8 mouse cellular contexts compared by ENCODE assay signal in the genomic region with DNA sequence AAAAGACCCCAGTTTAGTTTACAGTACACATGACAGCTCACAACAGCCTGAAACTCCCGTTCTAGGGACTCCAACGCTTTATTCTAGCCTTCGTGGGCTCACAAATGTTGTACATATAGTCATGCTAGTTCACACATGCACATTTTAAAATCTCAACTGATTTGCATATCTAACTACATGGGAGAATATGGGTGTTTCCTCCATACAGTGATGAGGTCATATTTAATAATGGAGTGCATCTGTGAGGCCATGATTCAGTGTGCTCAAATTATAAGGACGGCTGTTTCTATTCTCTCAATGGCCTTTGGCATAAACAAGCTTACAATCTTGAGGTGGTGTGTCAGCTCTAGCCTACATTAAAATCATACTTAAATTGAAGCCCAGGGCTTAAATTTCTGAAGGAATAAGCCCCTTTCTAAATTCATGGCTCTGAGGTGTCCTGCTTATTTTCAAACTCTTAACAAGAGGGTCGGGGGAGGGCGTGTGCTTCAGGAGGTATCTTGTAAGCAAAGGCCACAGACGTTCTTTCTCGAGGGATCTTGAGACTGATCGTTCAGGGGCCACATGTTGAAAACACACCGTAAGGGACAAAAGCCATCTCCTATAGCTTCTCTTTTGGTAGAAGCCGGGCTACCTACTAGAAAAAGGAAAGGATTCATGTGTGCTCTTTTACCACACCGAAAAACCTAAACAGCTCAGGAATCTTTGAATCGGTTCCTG. TPM values are rescaled to one million over a fixed set of nuclear protein-coding genes. Genes with fewer than 3 reads are reported as not detected.
A peak's percentile ranks its signal among the peaks of the same experiment; 100 is the strongest.
DNase-seq lines count a peak whose midpoint lies in the region; ATAC-seq and TF ChIP-seq lines count a peak whose summit lies in the region.

No protein-coding gene starts in this region.

- peak overlapping the region; percentile 99 for H3K9ac ChIP-seq in liver, adult 2 months (ENCODE audit: low read depth, low read length)
- H3K9ac ChIP-seq in hindbrain, embryonic 15.5 days: peak overlapping the region; percentile 85
- H3K9ac ChIP-seq in midbrain, postnatal 0 days (replicated peaks; ENCODE audit: low read length, poor library complexity, severe bottlenecking): peak overlapping the region; percentile 81

- H3K9me3 ChIP-seq in hindbrain, embryonic 15.5 days: no peaks in the 10 kb centered on the region
- no peaks in the 10 kb centered on the region for H3K9me3 ChIP-seq in midbrain, postnatal 0 days (ENCODE audit: low read length)

- no peak for DNase-seq in liver, adult 2 months (ENCODE audit: extremely low read depth, low read depth, low spot score)
- no peak for DNase-seq in liver
- DNase-seq in brain, adult 2 months (ENCODE audit: low read depth, low spot score): peak; percentile 26
- peak; percentile 5 for DNase-seq in midbrain, postnatal 0 days (ENCODE audit: low spot score)
- DNase-seq in thymus, postnatal 36 days: no peak
- DNase-seq in kidney, postnatal 14 days: no peak

- peaks cover 13% of the 10 kb centered on the region for H3K4me1 ChIP-seq in liver, adult 2 months (ENCODE audit: control insufficient read depth, insufficient read depth, low read length)
- H3K4me1 ChIP-seq in hindbrain, embryonic 15.5 days (replicated peaks): peaks cover 32% of the 10 kb centered on the region
- H3K4me1 ChIP-seq in midbrain, postnatal 0 days (ENCODE audit: insufficient read depth, low read length): peaks cover 9% of the 10 kb centered on the region; the same call in 1 of the 2 replicates

- H3K79me2 ChIP-seq in liver, adult 2 months (ENCODE audit: control insufficient read depth, insufficient read depth, low read length): peaks cover 13% of the 10 kb centered on the region

- TF ChIP-seq CTCF in liver, adult 2 months (IDR thresholded peaks at IDR 0.05; ENCODE audit: low read depth, low read length): no peak
- TF ChIP-seq CTCF in midbrain, postnatal 0 days (IDR thresholded peaks at IDR 0.05): no peak

- no peaks in the 10 kb centered on the region for H3K36me3 ChIP-seq in liver, adult 2 months (ENCODE audit: control insufficient read depth, insufficient read depth, low read length)
- no peaks in the 10 kb centered on the region for H3K36me3 ChIP-seq in hindbrain, embryonic 15.5 days
- H3K36me3 ChIP-seq in midbrain, postnatal 0 days (ENCODE audit: insufficient read depth, low read length): no peaks in the 10 kb centered on the region

- peak overlapping the region; percentile 88 for H3K27ac ChIP-seq in liver, adult 2 months (replicated peaks; ENCODE audit: insufficient read depth, low read depth, low read length)
- peak overlapping the region; percentile 91 for H3K27ac ChIP-seq in hindbrain, embryonic 15.5 days (replicated peaks)
- H3K27ac ChIP-seq in midbrain, postnatal 0 days (ENCODE audit: low read depth, low read length): peak overlapping the region; percentile 81

- no peak for TF ChIP-seq POLR2A in liver, adult 2 months (IDR thresholded peaks at IDR 0.05; ENCODE audit: extremely low read depth, insufficient read depth, low read length)

- ATAC-seq in hindbrain, embryonic 15.5 days (ENCODE audit: low FRiP score, low read depth): peak; percentile 21; the same call in 1 of the 2 replicates
- ATAC-seq in midbrain, postnatal 0 days (ENCODE audit: low FRiP score): no peak; the same call in 1 of the 2 replicates
- no peak for ATAC-seq in cerebellum, adult (ENCODE audit: insufficient number of reproducible peaks, low FRiP score, low TSS enrichment)

- H3K4me2 ChIP-seq in hindbrain, embryonic 15.5 days: peak overlapping the region; percentile 78
- H3K4me2 ChIP-seq in midbrain, postnatal 0 days (ENCODE audit: low read depth, low read length, poor library complexity, severe bottlenecking): peak overlapping the region; percentile 73

- peak overlapping the region; percentile 82 for H3K4me3 ChIP-seq in liver, adult 2 months (ENCODE audit: insufficient read depth, low read depth, low read length)
- H3K4me3 ChIP-seq in hindbrain, embryonic 15.5 days: peak overlapping the region; percentile 84
- peak overlapping the region; percentile 68 for H3K4me3 ChIP-seq in midbrain, postnatal 0 days (ENCODE audit: low read depth, low read length)

- no peaks in the 10 kb centered on the region for H3K27me3 ChIP-seq in liver, adult 2 months (ENCODE audit: control insufficient read depth, insufficient read depth, low read length)
- H3K27me3 ChIP-seq in hindbrain, embryonic 15.5 days: no peaks in the 10 kb centered on the region
- H3K27me3 ChIP-seq in midbrain, postnatal 0 days (ENCODE audit: insufficient read depth, low read length): no peaks in the 10 kb centered on the region

- 16% methylated on average over 13 of the region's 13 CpGs for WGBS in liver, adult 2 months
- 19% methylated on average over 13 of the region's 13 CpGs for WGBS in hindbrain, embryonic 15.5 days
- 20% methylated on average over 13 of the region's 13 CpGs for WGBS in midbrain, postnatal 0 days

RNA-seq across cellular contexts. Expression of a gene that starts 0.5 kb away (rescaled TPM):
- total RNA-seq in liver, adult 2 months (2014; rRNA removed): 35.3 and 44.6 TPM in 2 replicates
- polyA plus RNA-seq in liver, adult 2 months (2012; rRNA removed): 46.8 and 53.9 TPM in 2 replicates
- polyA plus RNA-seq in hindbrain, embryonic 15.5 days (2015; fragmentation: Nextera tagmentation; extraction: Ambion mirVana): 57.7 and 59.6 TPM in 2 replicates
- 92.6 and 122 TPM in 2 replicates for total RNA-seq in midbrain, postnatal 0 days (2014; rRNA removed)
- polyA plus RNA-seq in midbrain, postnatal 0 days (2015; fragmentation: Nextera tagmentation; extraction: Ambion mirVana): 63.1 and 70.2 TPM in 2 replicates

RNA-seq across cellular contexts. Expression of a gene that starts 18.7 kb away (rescaled TPM):
- 23.8 and 24.3 TPM in 2 replicates for total RNA-seq in liver, adult 2 months (2014; rRNA removed)
- 2.6 and 3.0 TPM in 2 replicates for polyA plus RNA-seq in liver, adult 2 months (2012; rRNA removed)
- 51.3 and 60.0 TPM in 2 replicates for polyA plus RNA-seq in hindbrain, embryonic 15.5 days (2015; fragmentation: Nextera tagmentation; extraction: Ambion mirVana)
- total RNA-seq in midbrain, postnatal 0 days (2014; rRNA removed): 39.8 and 71.7 TPM in 2 replicates
- polyA plus RNA-seq in midbrain, postnatal 0 days (2015; fragmentation: Nextera tagmentation; extraction: Ambion mirVana): 48.9 and 51.6 TPM in 2 replicates

Comparison
In these comparisons a context has a peak if more than half of its experiments do, and no peak if none do; other contexts are left out.
1. DNase-seq: peak in brain, adult 2 months (single experiment) and midbrain, postnatal 0 days (single experiment); none in liver, adult 2 months (single experiment), liver (single experiment), thymus, postnatal 36 days (0 of 2) and kidney, postnatal 14 days (single experiment).
2. RNA of a gene that starts 18.7 kb away (polyA plus RNA-seq): 48.9 to 51.6 TPM in midbrain, postnatal 0 days and 51.3 to 60.0 TPM in hindbrain, embryonic 15.5 days; 2.6 to 3.0 TPM in liver, adult 2 months; every median in the first group is over 10 times any median in the second.
3. Peak in every context shown above with its lines, with median percentiles within 50 percentile points of each other: H3K27ac ChIP-seq, H3K4me3 ChIP-seq and H3K9ac ChIP-seq.